Mouse (Mus musculus): Measurements from ENCODE around the gene Itpa. TPM values are rescaled to one million over a fixed set of nuclear protein-coding genes. Genes with fewer than 3 reads are reported as not detected.

The Itpa gene
- polyA plus RNA-seq, 1 experiment from 2014 or later: 126 TPM

DNA sequence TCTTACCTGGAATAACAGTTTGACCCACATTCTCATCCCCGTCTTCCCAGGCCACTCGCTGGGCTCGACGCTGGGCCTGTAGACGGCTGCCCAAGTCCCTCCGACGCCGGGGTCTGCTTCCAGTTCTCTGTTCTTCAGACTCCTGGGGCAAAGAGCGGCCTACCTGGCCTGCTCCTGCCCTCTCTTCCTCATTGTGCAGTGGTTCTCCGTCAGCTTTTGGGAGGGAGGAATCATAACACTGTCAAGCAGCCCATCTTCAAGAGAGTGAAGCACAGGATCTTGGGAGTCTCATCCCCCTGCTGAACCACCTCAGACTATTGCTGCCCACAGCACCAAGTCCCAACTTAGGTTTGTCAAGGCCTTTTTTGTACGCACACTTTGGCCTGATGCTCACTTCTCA, 4.1 kb upstream of the Itpa start:
- peak overlapping the region; percentile 50 for H3K4me3 ChIP-seq
- peaks cover 21% of the 10 kb centered on the region for H3K4me1 ChIP-seq
- no peak overlapping the region for H3K27ac ChIP-seq
- ATAC-seq (ENCODE audit: low FRiP score, low read depth): no peak
- peak overlapping the region; percentile 75 for H3K9ac ChIP-seq
- WGBS: 95% methylated on average over 11 of the region's 11 CpGs
- H3K9me3 ChIP-seq: no peaks in the 10 kb centered on the region
- H3K27me3 ChIP-seq: no peaks in the 10 kb centered on the region
- peaks cover 45% of the 10 kb centered on the region for H3K36me3 ChIP-seq
- peak overlapping the region; percentile 77 for H3K4me2 ChIP-seq (replicated peaks)

DNA sequence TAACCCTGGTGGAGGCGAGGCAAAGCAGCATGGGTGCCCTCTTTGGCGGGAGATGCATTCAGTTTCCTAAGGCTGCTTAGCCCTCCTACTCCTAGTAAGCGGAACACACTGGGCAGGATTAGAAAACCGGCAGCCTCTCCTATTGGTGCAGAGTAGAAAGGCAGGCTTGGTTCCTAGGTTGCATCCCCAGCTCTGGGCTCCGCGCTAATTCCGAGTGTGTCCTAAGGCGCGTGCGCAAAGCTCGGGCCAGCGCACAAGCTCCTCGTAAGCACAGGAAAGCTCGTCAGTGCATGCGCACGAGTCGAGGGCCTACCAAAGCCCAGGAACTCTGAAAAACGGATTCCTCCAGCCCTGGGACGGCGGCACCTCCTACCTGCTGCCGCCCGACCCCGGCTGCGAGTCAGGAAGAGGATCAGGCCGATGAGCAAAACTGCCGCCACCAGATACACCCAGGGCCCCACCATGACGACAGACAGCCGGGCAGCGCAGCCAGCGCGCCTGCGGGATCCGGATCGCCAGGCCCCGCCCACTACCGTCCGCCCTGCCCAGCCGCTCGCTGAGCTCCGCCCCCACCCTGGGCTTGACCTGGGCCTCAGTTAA, 3.2 kb upstream of the Itpa start, which contains the start of gene Ddrgk1:
TSS of gene Ddrgk1 (minus strand) at position 558 of the 600 bp plus-strand sequence.
- WGBS: under 1% methylated on average over 40 of the region's 40 CpGs
- peak within 1 kb of the TSS; percentile 92 for H3K27ac ChIP-seq
- H3K4me2 ChIP-seq (replicated peaks): peak within 1 kb of the TSS; percentile 77
- H3K9ac ChIP-seq: peak within 1 kb of the TSS; percentile 75
- no peaks in the 10 kb centered on the region for H3K9me3 ChIP-seq
- H3K4me3 ChIP-seq: peak within 1 kb of the TSS; percentile 50
- peaks cover 27% of the 10 kb centered on the region for H3K4me1 ChIP-seq
- peak; percentile 97 for ATAC-seq (ENCODE audit: low FRiP score, low read depth)
- peaks cover 36% of the 10 kb centered on the region for H3K36me3 ChIP-seq
- no peaks in the 10 kb centered on the region for H3K27me3 ChIP-seq

DNA sequence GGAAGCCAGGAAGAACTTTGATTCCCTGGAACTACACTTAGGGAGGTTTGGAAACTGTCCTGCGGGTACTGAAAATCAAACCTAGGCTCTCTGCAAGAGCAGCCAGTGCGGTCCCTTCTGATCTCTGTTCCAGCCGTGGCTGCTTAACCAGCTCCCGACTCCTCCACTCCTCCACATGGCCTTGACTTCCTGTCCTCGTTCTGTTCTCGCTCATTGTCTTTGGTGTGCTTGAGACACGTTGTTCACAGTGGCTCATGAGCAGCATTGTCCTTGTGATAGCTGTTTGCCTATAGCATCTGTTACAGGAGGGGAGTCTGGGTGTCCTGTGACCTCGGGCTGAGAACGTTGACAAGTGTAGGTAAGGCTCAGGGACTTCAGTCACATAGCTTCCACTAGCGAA, 9.8 kb downstream of the Itpa start:
- Histone ChIP-seq H3K9me3 (no peaks in the 10 kb centered on the region), H3K27me3 (no peaks in the 10 kb centered on the region), H3K36me3 (peaks cover 94% of the 10 kb centered on the region)

DNA sequence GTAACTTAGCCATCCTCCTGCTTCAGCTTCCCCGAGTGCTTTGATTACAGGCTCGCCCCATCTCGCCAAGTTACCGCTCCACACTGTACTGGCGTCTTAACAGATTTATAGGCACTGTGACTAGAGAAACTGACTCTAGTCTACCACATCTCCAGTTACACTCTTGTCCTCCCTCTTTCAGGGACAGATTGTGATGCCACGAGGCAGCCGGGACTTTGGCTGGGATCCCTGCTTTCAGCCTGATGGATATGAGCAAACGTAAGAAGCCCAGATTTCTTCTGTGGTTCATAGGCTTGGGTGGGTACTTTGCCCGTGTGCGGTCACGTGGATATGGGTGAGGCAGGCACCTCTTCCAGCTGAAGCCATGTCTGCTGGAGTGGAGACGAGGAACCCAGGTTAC, 11.7 kb downstream of the Itpa start:
- H3K9me3 ChIP-seq: no peaks in the 10 kb centered on the region
- no peak overlapping the region for H3K27ac ChIP-seq
- H3K36me3 ChIP-seq: peaks cover 95% of the 10 kb centered on the region
- 94% methylated on average over 12 of the region's 12 CpGs for WGBS
- ATAC-seq (ENCODE audit: low FRiP score, low read depth): no peak
- no peak overlapping the region for H3K9ac ChIP-seq
- no peaks in the 10 kb centered on the region for H3K4me1 ChIP-seq
- H3K4me2 ChIP-seq (replicated peaks): no peak overlapping the region
- H3K4me3 ChIP-seq: no peak overlapping the region
- no peaks in the 10 kb centered on the region for H3K27me3 ChIP-seq

More for the DNA sequence above, 9.8 kb downstream of the Itpa start:
- Histone ChIP-seq H3K4me1 (no peaks in the 10 kb centered on the region), H3K9ac (no peak overlapping the region), H3K4me3 (no peak overlapping the region), H3K4me2 (replicated peaks) (no peak overlapping the region), H3K27ac (no peak overlapping the region)
- no peak for ATAC-seq (ENCODE audit: low FRiP score, low read depth)
- 84% methylated on average over 10 of the region's 10 CpGs for WGBS

DNA sequence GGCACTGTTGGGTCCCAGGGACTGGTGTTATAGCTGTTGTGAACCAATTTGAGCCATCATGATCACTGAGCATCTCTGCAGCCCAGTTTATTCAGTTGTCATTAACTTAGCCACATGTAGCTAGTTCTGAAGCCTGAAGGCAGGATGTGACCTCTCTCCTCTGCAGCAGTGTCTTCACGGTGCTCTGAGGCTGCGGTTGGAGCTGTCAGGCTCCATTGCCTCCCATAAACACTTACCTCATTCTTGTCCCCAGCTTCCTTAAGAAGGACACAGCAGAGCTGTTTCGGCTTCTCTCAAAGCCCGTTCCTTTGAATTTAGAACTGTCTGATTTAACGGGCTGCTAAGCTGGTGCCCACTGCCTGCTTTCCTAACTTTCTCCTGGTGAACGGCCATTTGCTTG, 12.5 kb downstream of the Itpa start:
- Histone ChIP-seq H3K4me3 (no peak overlapping the region), H3K27me3 (no peaks in the 10 kb centered on the region), H3K27ac (no peak overlapping the region), H3K36me3 (peaks cover 96% of the 10 kb centered on the region), H3K9ac (no peak overlapping the region), H3K9me3 (no peaks in the 10 kb centered on the region), H3K4me2 (replicated peaks) (no peak overlapping the region), H3K4me1 (no peaks in the 10 kb centered on the region)
- no peak for ATAC-seq (ENCODE audit: low FRiP score, low read depth)
- 92% methylated on average over 6 of the region's 6 CpGs for WGBS

DNA sequence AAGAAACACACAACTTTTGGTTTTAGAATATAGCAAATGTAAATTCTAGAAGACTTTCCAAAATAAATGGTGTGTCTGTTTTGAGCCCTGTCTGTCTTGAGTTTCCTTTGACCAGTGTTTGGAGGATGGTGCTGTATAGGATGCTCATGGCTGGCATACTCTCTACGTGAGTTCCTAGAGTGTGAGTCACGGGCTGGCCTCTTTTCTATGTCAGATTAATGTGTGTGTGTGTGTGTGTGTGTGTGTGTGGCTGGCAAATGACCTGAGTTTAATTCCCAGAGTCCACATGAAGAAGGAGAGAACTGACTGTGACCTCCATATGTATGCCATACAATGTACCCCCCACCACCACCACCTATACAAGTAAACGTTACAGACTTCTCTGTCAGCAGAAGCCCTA, 14.1 kb downstream of the Itpa start:
- WGBS: 86% methylated on average over 3 of the region's 3 CpGs
- no peak for ATAC-seq (ENCODE audit: low FRiP score, low read depth)

DNA sequence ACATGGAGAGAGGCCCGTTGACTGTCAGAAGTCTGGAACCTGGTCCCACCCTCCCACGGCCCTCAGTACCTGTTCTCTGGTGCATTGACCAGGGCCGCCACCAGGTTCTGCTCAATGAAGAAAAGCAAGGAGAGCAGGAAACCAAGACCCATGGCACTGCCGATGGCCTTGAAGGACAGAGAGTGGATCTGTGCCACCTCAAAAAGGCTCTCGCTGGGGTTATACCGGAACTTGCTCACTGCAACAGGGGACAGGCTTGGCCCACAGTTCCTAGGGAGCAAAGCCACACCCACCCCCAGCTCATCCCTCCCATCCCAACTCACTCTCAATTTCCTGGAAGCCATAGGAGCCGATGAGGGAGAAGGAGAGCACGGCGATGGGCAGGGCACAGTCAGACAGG, 18.0 kb downstream of the Itpa start:
- Histone ChIP-seq H3K27ac (no peak overlapping the region), H3K4me3 (no peak overlapping the region), H3K9me3 (no peaks in the 10 kb centered on the region), H3K4me2 (replicated peaks) (no peak overlapping the region), H3K9ac (no peak overlapping the region), H3K36me3 (peaks cover 55% of the 10 kb centered on the region), H3K4me1 (no peaks in the 10 kb centered on the region), H3K27me3 (no peaks in the 10 kb centered on the region)
- 90% methylated on average over 9 of the region's 9 CpGs for WGBS
- no peak for ATAC-seq (ENCODE audit: low FRiP score, low read depth)

More for the DNA sequence above, 14.1 kb downstream of the Itpa start:
- Histone ChIP-seq H3K4me1 (no peaks in the 10 kb centered on the region), H3K9ac (no peak overlapping the region), H3K27me3 (no peaks in the 10 kb centered on the region), H3K4me3 (no peak overlapping the region), H3K9me3 (no peaks in the 10 kb centered on the region), H3K27ac (no peak overlapping the region), H3K4me2 (replicated peaks) (no peak overlapping the region), H3K36me3 (peaks cover 94% of the 10 kb centered on the region)

DNA sequence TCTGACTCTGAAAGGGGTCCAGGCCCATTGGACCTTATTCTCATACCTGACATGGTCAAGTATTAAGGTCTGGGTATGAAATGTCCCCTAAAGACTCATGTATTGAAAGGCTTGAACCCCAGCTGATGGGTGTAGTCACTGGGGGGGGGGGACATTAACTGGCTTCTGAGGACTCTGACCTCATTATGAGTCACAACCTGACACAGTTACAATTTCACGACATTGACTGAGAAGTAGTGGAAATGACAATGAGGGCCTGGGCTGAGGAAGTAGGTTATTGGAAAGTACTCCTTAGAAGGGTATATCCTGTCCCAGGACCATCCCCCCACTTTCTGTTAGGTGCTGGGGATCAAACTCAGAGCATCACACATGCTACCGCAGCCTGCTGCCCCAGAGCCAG, 21.6 kb downstream of the Itpa start:
- Histone ChIP-seq H3K9ac (no peak overlapping the region), H3K4me3 (no peak overlapping the region), H3K27ac (no peak overlapping the region), H3K4me1 (no peaks in the 10 kb centered on the region), H3K27me3 (no peaks in the 10 kb centered on the region), H3K4me2 (replicated peaks) (no peak overlapping the region), H3K36me3 (peaks cover 22% of the 10 kb centered on the region), H3K9me3 (no peaks in the 10 kb centered on the region)
- ATAC-seq (ENCODE audit: low FRiP score, low read depth): no peak
- 81% methylated on average over 2 of the region's 2 CpGs for WGBS

DNA sequence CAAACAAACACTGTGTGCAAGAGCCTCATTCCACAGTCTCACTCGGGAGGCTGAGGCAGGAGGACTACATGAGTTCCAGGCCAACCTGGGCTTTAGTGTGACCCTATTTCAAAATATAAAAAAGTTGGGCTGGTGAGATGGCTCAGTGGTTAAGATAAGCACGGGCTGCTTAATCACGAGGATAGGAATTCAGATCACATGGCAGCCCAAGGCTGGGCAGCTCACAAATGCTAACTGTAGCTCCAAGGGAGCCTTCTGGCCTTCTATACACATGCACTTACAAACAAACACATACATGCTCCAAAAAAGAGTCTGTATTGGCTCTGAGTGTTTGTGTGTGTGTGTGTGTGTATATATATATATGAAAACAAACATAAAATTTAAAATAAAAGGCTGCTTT, 26.2 kb downstream of the Itpa start:
- Histone ChIP-seq H3K9ac (no peak overlapping the region), H3K4me2 (replicated peaks) (no peak overlapping the region), H3K27ac (no peak overlapping the region), H3K4me3 (no peak overlapping the region), H3K27me3 (peaks cover 43% of the 10 kb centered on the region), H3K9me3 (no peaks in the 10 kb centered on the region), H3K4me1 (peaks cover 12% of the 10 kb centered on the region), H3K36me3 (no peaks in the 10 kb centered on the region)
- ATAC-seq (ENCODE audit: low FRiP score, low read depth): no peak
- 45% methylated on average over 3 of the region's 3 CpGs for WGBS

DNA sequence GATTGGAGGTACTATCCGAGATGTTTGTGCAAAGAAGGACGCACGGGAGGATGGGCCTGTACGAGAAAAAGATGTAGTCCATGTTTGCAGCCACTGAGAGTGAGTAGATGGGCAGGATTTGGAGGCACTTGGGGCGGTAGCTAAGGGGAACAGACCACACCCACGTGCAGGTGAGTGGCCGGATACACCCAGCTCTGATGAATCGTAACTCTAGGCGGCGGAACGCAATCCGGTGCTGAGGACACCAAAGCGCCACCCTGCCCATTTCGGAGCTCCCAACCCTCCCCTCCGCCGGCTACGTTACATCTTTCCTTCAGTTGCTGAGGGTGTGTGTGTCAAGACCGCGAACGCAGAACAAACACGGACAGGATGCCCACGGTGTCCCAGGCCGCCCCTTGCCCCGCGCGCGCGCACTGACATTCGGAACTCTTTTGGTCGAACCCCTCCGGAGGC, 29.3 kb downstream of the Itpa start:
- peak overlapping the region; percentile 99 for H3K4me2 ChIP-seq (replicated peaks)
- H3K27ac ChIP-seq: no peak overlapping the region
- H3K36me3 ChIP-seq: no peaks in the 10 kb centered on the region
- 2% methylated on average over 31 of the region's 31 CpGs for WGBS
- peaks cover 58% of the 10 kb centered on the region for H3K27me3 ChIP-seq
- H3K9ac ChIP-seq: peak overlapping the region; percentile 72
- H3K4me1 ChIP-seq: peaks cover 12% of the 10 kb centered on the region
- H3K9me3 ChIP-seq: no peaks in the 10 kb centered on the region
- peak overlapping the region; percentile 65 for H3K4me3 ChIP-seq
- peak; percentile 30; the same call in 1 of the 2 replicates for ATAC-seq (ENCODE audit: low FRiP score, low read depth)

DNA sequence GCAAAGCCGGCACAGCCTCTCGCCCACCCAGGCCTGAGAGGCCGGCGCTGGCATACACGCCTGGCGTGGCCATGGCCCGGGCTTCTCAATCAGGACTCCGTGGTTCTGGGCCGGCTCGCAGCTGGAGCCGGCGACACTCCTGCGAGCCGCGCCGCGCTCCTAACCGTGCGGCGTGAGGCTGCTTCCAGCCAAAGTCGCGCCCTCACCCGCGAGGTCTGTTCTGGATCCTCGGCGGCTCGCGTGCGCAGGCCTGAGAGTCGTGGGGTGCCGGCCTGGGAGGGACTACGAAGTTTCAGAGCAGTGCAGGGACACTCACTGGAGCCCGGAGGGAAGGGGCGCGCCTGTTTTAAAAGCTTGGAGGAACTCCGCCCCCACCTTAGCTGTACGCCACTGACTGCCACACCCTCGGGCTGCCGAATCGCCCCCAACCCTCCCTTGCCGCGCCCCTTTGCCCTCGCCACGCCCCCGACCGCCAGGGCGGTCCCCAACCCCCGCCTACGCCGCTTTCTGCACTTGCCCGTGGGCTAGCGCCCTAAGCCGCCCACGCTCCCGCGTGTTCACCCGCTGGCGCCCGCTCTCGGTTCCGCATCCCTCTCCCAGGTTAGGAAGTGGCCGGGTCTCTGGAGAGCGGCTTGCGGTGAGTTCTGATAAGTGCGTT, 29.9 kb downstream of the Itpa start, which contains the start of gene Slc4a11:
TSS of gene Slc4a11 (minus strand) at position 367 of the 658 bp plus-strand sequence.
- Histone ChIP-seq H3K4me2 (replicated peaks) (peak within 1 kb of the TSS; percentile 99), H3K36me3 (no peaks in the 10 kb centered on the region), H3K9ac (peak within 1 kb of the TSS; percentile 72), H3K4me1 (peaks cover 12% of the 10 kb centered on the region), H3K27ac (no peak within 1 kb of the TSS), H3K4me3 (peak within 1 kb of the TSS; percentile 65), H3K27me3 (peaks cover 58% of the 10 kb centered on the region), H3K9me3 (no peaks in the 10 kb centered on the region)
- WGBS: 0% methylated on average over 63 of the region's 65 CpGs
- peak; percentile 82 for ATAC-seq (ENCODE audit: low FRiP score, low read depth)

DNA sequence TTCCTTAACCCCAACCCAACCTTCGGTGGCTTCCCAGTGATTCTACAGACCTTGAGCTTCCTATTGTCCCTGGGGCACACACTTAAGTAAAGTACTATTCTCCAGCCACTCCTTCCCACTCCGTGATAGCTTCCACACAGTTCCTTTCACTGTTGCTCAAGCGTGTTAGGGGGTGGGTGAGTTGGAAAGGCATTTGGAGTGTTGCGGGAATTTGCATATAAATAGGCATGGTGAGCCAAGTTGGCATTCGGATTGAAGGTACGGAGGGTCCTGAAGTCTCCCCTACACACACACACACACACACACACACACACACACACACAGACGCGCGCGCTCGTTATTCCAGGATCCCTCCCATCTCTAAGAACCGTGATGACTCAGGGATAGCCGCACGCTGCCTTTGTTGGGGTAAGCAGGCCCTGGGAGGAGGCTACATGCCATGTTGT, 30.4 kb downstream of the Itpa start:
- 2% methylated on average over 14 of the region's 14 CpGs for WGBS
- ATAC-seq (ENCODE audit: low FRiP score, low read depth): no peak
- Histone ChIP-seq H3K27ac (no peak overlapping the region), H3K36me3 (no peaks in the 10 kb centered on the region), H3K4me3 (peak overlapping the region; percentile 65), H3K9ac (peak overlapping the region; percentile 72), H3K4me1 (peaks cover 12% of the 10 kb centered on the region), H3K4me2 (replicated peaks) (peak overlapping the region; percentile 99), H3K9me3 (no peaks in the 10 kb centered on the region), H3K27me3 (peaks cover 58% of the 10 kb centered on the region)
